Mouse (Mus musculus): Measurements from ENCODE around the gene Rbmxl2.

Rbmxl2 gene

DNA sequence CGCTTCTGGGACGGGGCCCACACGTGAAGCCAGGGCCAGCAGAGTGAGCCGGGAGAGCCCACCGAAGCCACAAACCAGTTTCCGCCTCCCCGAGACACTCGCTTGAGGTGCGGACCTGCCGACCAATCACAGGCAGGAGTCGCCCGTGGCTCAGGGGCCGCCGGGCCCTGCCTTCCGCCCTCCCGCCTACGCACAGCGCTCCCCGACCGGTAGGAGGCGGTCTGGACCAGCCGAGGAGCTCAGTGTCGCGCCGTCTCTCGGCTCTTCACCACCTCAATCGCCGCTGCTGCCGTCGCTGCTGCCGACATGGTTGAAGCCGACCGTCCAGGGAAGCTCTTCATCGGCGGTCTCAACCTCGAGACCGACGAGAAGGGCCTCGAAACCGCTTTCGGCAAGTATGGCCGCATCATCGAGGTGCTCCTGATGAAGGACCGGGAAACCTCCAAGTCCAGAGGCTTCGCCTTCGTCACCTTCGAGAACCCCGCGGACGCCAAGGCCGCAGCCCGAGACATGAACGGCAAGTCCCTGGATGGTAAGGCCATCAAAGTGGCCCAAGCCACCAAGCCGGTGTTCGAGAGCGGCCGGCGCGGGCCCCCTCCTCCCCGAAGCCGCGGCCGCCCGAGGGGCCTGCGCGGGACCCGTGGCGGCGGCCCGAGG lies at the start of gene Rbmxl2:
Gene Rbmxl2 (plus strand): TSS at position 242 of the 657 bp plus-strand sequence.
- DNase-seq (ENCODE audit: low spot score) = no peak

DNA sequence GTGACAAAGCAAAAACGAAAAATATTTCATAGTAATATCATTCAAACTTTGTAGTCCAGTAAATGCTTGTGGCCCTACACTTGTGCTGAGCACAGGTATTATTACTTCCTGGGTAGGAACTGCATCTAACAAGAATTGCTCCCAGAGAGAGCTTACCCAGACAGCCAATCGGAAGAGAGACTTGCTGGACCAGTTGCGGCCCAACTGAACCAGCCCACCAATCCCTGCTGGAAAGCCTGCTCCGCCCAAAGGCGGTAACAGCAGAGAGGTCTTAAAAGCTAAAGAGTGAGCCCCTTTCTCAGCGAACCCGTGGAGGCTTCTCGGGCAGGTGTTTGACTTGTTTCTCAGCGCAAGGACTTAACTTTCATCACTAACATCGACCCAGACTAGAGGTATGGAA lies 42.6 kb upstream of the Rbmxl2 start, which contains the start of gene Nlrp14:
Gene Nlrp14 (plus strand): TSS at position 301 of the 400 bp plus-strand sequence.
- DNase-seq (ENCODE audit: low spot score) = no peak

DNA sequence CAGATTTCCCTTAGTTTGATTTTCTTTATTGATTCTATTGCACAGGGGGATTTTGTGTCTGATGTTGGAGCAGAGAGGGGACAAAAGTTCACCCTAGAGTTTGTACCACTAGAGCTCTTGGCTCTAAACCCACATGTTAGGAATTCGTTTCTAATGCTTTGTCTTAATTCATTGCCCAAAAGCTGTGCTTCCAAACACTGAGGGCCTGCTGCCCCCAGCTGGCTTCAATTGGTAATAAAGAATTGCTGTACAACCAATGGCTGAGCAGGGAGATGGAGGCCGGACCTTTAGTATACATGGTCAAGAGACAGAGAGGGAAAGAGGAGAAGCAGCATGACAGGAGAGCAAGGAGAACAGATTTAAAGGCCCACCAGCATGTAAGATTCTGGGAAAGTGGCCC lies 28.8 kb upstream of the Rbmxl2 start:
- DNase-seq (ENCODE audit: low spot score) = no peak

DNA sequence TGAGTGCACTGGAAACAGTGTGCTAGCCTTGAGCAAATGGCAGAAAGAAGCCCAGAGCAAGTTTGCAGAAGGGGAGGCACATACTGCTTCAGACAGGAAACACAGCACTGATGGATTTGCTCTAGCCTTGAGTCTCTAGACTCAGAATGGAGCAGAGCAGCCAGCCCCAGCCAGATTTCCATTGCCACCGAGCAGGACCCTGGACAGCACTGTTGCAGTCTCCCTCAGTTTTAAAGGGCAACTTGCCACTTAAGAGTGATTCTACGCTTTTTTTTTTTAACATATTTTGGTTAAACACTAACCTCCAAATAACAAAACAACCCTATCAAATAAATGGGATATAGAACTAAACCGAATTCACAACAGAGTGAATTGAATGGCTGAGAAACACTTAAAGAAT lies 7.4 kb upstream of the Rbmxl2 start:
- DNase-seq (ENCODE audit: low spot score) = no peak

DNA sequence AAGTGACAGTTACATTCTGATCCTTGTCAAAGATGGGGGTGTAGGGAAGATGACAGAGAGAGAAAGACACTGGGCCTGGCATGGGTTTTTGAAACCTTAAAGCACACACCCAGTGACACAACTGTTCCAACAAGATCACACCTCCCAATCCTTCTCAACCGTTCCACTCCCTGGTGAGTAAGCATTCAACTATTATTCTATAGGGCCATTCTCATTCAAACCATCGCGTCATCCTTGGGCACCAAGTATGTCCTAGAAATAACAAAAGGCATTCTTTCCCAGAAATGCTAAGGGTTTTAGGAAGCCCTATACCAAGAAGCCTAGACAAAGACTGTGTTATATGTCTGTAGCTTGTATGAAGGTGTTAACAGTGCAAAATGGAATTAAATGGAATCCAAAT lies 1.4 kb upstream of the Rbmxl2 start:
- DNase-seq (ENCODE audit: low spot score) = no peak

DNA sequence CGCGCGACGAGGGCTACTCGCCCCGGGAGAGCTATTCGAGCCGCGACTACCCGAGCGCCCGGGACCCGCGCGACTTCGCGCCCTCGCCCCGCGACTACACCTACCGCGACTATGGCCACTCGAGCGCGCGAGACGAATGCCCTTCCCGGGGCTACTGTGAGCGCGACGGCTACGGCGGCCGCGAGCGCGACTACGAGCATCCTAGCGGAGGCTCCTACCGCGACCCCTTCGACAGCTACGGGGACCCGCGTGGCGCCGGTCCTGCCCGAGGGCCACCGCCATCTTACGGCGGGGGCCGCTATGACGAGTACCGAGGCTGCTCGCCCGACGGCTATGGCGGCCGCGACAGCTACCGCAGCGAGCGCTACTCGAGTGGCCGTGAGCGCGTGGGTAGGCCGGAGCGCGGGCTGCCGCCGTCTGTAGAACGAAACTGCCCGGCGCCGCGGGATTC lies 906 bp downstream of the Rbmxl2 start:
- DNase-seq (ENCODE audit: low spot score) = no peak

DNA sequence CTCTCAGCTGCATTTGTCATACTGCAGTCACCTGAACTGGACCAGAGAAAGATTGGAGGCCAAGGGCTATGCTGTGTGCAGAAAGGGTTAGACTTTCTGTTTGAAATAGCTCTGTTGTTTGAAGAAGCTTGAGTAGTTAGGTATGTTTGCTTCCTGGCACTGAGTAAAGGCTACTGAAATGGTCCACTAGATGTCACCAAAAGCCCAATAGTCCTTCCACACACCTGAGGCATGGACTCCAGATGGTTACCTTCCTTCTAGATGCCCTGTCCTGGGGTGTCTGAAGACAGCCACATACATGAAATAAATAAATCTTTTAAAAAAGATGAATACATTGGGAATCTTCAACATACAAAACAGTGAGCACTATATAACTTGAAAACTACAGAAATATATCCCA lies 6.5 kb downstream of the Rbmxl2 start:
- DNase-seq (ENCODE audit: low spot score) = no peak

DNA sequence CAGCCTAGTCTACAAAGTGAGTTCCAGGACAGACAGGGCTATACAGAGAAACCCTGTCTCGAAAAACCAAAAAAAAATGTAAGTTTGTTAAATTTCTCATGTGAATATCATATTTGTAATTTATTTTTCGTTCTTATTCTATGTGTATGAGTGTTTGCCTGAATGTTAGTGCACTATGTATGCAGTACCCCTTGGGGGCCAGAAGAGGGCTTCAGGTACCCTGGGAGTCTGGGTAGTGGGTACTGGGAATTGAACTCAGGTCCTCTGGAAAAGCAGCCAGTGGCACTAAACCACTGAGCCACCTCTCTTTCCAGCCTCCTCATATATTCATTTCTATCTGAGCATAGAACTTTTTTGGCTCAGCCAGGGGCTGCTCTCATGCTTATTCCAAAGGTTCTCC lies 7.6 kb downstream of the Rbmxl2 start:
- no peak for DNase-seq (ENCODE audit: low spot score)

DNA sequence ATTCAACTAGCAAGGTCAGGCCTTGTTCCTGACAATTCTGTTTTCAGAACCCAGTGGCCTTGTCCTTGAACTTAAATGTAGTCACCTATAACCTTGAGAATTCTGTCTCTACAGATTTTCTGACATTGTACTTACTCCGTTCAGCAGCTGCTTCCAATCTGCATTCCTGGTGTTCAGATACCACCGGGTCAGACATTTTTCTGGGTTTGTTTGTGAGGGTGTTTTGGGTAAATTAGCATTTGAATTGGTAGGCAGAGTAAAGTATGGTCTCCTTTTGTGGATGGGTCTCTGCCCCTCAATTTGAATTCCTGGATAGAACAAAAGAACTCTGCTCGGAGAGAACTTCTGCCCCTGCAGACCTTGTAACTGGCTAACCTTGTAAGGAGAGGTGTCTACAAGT lies 27.6 kb downstream of the Rbmxl2 start:
- DNase-seq (ENCODE audit: low spot score) = no peak

DNA sequence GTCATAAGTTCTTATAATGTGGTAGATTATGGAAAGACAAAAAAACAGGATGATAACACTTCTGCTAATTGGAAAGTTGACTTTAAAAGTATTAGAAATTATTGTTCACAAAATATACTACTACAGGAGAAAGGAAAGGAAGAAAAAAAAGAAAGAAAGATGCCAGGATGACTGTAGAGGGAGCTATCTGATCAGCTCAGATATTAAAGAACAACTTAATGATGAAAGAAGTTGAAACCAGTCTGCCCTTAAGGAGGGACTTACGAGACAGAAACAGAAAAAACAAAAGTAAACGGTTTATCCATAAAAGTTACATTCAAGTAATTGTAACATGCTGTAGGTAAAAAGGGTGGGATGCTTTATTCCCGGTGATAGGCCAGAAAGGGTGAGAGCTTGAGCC lies 28.3 kb downstream of the Rbmxl2 start:
- no peak for DNase-seq (ENCODE audit: low spot score)

DNA sequence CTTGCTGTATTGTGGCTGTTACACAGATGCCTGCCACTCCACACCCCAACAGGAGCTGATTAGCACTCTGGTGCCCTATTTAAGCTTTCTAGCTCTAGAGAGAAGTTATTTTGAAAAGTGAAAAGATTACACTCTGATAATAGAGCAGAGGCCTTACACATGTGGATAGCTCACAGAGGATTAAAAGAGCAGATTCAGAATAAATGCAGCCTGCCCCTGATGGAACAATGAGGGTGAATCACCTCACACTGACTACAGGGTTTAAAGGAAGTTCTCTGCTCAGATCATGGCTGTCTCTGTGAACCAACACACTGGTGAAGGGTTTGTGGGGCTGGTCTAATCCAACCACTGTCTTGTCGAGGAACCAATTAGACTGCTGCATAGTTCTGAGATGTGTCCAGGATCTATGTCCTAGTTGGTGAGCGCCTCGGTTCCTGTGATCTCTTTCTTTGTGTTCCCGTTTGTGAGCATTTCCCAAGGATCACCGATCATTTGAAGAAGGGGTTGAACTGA lies 32.2 kb downstream of the Rbmxl2 start:
- no peak for DNase-seq (ENCODE audit: low spot score)

DNA sequence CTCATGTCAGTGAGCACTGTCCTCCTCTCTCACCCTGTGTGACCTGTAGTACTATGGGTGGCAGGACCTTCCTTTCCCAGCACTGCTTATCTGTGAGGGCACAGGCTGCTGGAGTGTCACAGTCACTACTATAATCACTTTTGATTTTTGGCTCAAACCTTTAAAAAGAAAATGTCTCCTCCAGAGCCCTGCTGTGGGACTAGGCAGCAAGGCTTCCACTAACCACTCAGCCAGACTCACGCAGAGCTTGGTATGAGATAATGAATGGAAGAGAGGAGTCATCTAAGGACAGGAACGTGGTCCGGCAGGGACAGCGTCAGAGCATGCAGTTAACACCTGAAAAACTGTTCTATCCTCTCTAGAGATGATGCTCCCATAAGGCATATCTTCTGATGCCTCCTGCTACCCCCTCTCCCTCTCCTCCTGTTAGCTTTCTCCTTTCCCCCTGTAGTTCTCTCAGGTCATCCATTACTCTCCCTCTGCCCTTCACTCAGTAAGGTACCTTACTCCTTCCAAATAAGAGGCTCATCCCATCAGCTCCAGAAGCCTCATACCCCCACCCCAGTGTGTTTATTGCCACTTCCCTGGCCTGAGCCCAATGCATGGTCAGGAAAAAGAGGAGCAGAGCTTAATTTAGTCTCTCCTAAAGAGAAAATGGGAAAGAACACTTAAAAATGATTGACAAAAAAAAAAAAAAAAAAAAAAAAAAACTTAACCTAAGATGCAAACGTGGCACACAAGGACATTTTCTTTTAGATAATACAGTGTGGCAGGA lies 41.2 kb downstream of the Rbmxl2 start:
- no peak for DNase-seq (ENCODE audit: low spot score)

DNA sequence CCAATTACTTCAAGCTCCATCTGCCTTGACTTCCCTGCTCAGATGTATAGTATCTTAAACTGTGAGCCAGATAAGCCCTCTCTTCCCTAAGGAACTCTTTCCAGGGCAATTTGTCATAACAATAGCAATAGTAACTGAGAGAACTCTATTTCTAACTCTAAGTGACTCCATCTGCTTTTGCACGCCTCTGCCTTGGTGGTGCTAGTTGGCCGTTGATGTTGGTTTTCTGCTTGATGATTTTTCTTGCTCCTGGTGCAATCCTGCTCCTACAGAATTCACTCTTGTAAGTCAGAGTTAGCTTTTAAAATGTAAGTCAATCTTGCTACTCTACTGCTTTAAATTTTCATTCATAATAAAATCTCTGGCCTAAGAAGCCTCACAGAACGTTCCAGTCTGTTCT lies 44.1 kb downstream of the Rbmxl2 start:
- DNase-seq (ENCODE audit: low spot score) = no peak

DNA sequence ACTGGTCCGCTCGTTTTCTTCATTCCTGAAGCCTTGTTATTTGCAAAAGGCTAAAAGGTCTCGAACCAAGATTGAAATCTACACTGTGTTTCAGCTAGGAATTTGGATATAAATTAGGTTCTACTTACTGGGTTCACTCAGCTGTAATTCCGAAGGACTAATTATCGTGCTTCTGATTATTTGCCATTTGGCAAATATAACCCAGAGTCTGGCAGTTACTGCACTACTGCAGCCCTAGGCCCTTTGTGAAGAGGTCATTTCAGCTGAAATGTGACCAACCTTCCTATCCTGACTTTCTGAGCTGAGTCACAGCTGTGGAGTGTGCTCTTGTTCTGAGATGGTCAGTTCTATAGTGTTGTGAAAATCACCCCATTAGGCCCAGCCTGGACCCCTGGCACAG lies 50.7 kb downstream of the Rbmxl2 start:
- DNase-seq (ENCODE audit: low spot score) = no peak

All from layer of hippocampus, adult 9-10 months (tissue).